Comparison of ENCODE assay signal across 8 mouse cellular contexts in the genomic region with DNA sequence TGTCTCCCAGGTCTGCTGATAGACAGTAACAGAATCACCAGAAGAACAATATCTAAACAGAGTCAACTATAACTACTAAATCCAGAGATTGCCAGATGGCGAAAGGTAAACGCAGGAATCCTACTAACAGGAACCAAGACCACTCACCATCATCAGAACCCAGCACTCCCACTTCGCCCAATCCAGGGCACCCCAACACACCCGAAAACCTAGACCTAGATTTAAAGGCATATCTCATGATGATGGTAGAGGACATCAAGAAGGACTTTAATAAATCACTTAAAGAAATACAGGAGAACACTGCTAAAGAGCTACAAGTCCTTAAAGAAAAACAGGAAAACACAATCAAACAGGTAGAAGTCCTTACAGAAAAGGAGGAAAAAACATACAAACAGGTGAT.
A peak's percentile ranks its signal among the peaks of the same experiment; 100 is the strongest.
DNase-seq lines count a peak whose midpoint lies in the region; TF ChIP-seq lines count a peak whose summit lies in the region.
"Not testable (repeated sequence)": the region's sequence is repeated elsewhere in the genome, so short reads cannot be mapped to it uniquely, and the experiment has no call there.

No protein-coding gene starts in this region.

- 83% methylated on average over 4 of the region's 4 CpGs for WGBS in kidney, adult 2 months

- not testable (repeated sequence) for H3K27me3 ChIP-seq in kidney, adult 2 months (replicated peaks; ENCODE audit: control insufficient read depth, insufficient read depth, low read length)

- not testable (repeated sequence) for H3K4me3 ChIP-seq in kidney, adult 2 months (ENCODE audit: insufficient read depth, low read depth, low read length)

- H3K4me1 ChIP-seq in kidney, adult 2 months (ENCODE audit: control insufficient read depth, insufficient read depth, low read length) = not testable (repeated sequence)

- not testable (repeated sequence) for TF ChIP-seq CTCF in kidney, adult 2 months (conservative IDR thresholded peaks at IDR 0.05; ENCODE audit: insufficient read depth, insufficient read length, low read depth, low read length)

- not testable (repeated sequence) for TF ChIP-seq POLR2A in kidney, adult 2 months (IDR thresholded peaks at IDR 0.05; ENCODE audit: low read depth, low read length)

- peak; percentile 6 to 13 for DNase-seq in CD8-positive naive resting alpha-beta T cell, adult 2 months (ENCODE audit: low read depth in 2 of 2, low spot score in 2 of 2)
- peak; percentile 7 for DNase-seq in cerebellum, adult 9-11 months
- peak; percentile 4 to 20 for DNase-seq in gastrocnemius, postnatal 36 days
- DNase-seq in kidney, adult 2 months = peak; percentile 29
- peak; percentile 2 to 11 for DNase-seq in layer of hippocampus, postnatal 25 days (ENCODE audit: extremely low spot score in 1 of 2, low spot score in 1 of 2)
- DNase-seq in lung, postnatal 14 days = peak; percentile 0
- peak; percentile 2 to 7 for DNase-seq in right cerebral cortex, postnatal 36 days (ENCODE audit: low spot score in 2 of 2)
- DNase-seq in thymus, postnatal 36 days = peak; percentile 2 to 9

- intact Hi-C loops in gastrocnemius, postnatal 36 days (cut with DNase I) = not testable (repeated sequence)

- not testable (repeated sequence) for H3K36me3 ChIP-seq in kidney, adult 2 months (ENCODE audit: control insufficient read depth, insufficient read depth, low read length)

- not testable (repeated sequence) for H3K27ac ChIP-seq in kidney, adult 2 months (ENCODE audit: insufficient read depth, low read depth, low read length)
